Mouse (Mus musculus) limb, embryonic 13.5 days (tissue): ENCODE measurements around the gene Gp9. TPM values are rescaled to one million over a fixed set of nuclear protein-coding genes. Genes with fewer than 3 reads are reported as not detected.

Source experiments
- ATAC-seq: fragments of 200-750 bp; cut with Nextera tagmentation; 2 replicates; pipeline ENCODE4 v1.8.0; 2017; ENCODE audit warnings: low read depth, moderate number of reproducible peaks, moderate TSS enrichment; ENCODE audit not compliant: low FRiP score
- H3K27ac ChIP-seq: fragments of 300-500 bp; sonication (generic); 2 replicates; pipeline ENCODE4 v1.5.1; 2015; ENCODE audit warnings: inconsistent platforms, mild to moderate bottlenecking, moderate library complexity
- H3K27me3 ChIP-seq: fragments of 300-500 bp; sonication (generic); 2 replicates; pipeline ENCODE4 v1.6.1; 2015; ENCODE audit warnings: mild to moderate bottlenecking, inconsistent platforms
- H3K36me3 ChIP-seq: fragments of 300-500 bp; sonication (generic); 2 replicates; pipeline ENCODE4 v1.6.1; 2015; ENCODE audit warnings: inconsistent platforms, mild to moderate bottlenecking, moderate library complexity
- H3K4me1 ChIP-seq: fragments of 300-500 bp; sonication (generic); 2 replicates; pipeline ENCODE4 v1.6.1; 2015; ENCODE audit warnings: inconsistent platforms
- H3K4me2 ChIP-seq: fragments of 300-500 bp; sonication (generic); replicated peaks from 2 replicates; pipeline ENCODE4 v1.6.1; 2015; ENCODE audit warnings: inconsistent platforms, mild to moderate bottlenecking, moderate library complexity
- H3K4me3 ChIP-seq: fragments of 300-500 bp; sonication (generic); 2 replicates; pipeline ENCODE4 v1.5.1; 2015; ENCODE audit warnings: moderate library complexity, mild to moderate bottlenecking, inconsistent platforms
- H3K9ac ChIP-seq: fragments of 300-500 bp; sonication (generic); 2 replicates; pipeline ENCODE4 v1.6.1; 2015; ENCODE audit warnings: mild to moderate bottlenecking, inconsistent platforms
- H3K9me3 ChIP-seq: fragments of 300-500 bp; sonication (generic); 2 replicates; pipeline ENCODE4 v1.6.1; 2016; ENCODE audit warnings: inconsistent platforms
- WGBS: fragments of 180-500 bp; shearing (Covaris S2); methylation state at CpG from one replicate; pipeline ENCODE4 v1.1.7; 2015; 5-methylcytosine and 5-hydroxymethylcytosine counted together
- polyA plus RNA-seq: library from polyadenylated mRNA; unstranded; fragments of >200 nt; fragmentation: Nextera tagmentation; extraction: Ambion mirVana; gene quantifications from 2 replicates; pipeline ENCODE4 v1.2.1, GENCODE M21; 2015

Gp9 gene
- polyA plus RNA-seq: 0.94 and 1.6 TPM in 2 replicates

DNA sequence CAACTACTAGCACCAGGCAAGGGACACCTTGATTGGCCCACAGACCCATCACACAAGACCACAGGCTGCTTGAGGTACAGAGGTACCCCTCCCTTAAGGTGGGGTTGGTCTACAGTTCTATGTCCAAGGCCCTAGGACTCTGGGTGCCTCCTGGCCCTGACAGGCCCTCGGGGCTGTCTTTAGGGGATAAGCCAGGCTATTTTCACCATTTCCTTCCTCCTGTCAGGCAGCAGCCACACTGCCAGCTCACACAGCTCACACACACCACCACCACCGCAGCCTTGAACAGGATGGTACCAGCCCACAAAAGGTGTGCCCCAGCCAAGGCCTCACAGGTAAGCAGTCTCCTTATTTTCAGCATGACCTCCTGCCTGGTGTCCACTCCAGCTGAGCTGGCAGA lies at the start of gene Gp9:
Gene Gp9, plus strand, starts transcription at position 231 of the 400 bp plus-strand sequence.
- Histone ChIP-seq H3K9ac (no peak within 1 kb of the TSS), H3K27me3 (no peaks in the 10 kb centered on the region), H3K4me3 (no peak within 1 kb of the TSS), H3K36me3 (no peaks in the 10 kb centered on the region), H3K9me3 (no peaks in the 10 kb centered on the region), H3K27ac (no peak within 1 kb of the TSS), H3K4me1 (peaks cover 8% of the 10 kb centered on the region; the same call in 1 of the 2 replicates), H3K4me2 (no peak within 1 kb of the TSS)
- 66% methylated on average over 2 of the region's 2 CpGs for WGBS
- ATAC-seq: no peak

DNA sequence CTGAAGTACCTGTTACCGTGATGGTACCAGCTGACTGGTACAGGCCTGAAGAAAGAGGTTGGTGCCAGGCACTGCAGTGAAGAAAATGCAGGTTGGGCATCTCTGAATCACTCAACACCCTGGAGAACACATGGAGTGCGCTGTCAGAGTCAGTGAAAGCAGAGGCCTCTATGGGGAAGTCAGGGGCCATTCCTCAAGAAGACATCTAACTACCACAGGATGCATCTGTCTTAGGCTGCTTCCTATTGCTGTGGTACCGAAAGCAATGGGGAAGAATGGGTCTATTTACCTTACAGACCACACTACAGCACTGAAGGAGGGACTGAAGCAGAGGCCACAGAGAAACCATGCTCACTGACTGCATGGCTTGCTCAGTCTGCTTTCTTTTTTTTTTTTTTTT lies 49.8 kb upstream of the Gp9 start:
- no peak overlapping the region for H3K4me2 ChIP-seq
- no peak overlapping the region for H3K4me3 ChIP-seq
- whole genome bisulfite sequencing: 60% methylated on average over 3 of the region's 3 CpGs
- H3K27me3 ChIP-seq: peaks cover 59% of the 10 kb centered on the region
- no peak for ATAC-seq
- no peak overlapping the region for H3K9ac ChIP-seq
- H3K9me3 ChIP-seq: no peaks in the 10 kb centered on the region
- H3K4me1 ChIP-seq: peaks cover 28% of the 10 kb centered on the region
- no peak overlapping the region for H3K27ac ChIP-seq
- no peaks in the 10 kb centered on the region for H3K36me3 ChIP-seq

DNA sequence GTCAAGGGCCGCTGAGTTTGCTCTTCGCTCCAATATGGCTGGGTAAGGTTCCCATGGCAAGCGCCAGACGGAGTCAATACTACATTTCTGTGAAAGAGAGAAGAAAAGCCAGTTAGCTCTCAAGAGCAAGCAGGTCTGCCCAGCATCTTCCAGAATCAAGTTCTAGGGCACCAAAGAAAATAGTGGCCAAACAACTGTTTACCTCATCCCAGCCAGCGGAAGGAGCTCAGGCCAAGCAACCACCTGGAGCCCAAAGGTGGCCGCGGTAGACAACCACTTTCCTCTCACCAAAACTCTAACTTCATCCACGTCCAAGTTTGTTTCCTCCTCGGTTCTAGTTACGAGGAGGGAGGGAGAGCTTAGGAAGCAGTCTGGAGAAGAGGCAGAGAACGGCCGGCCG lies 47.7 kb upstream of the Gp9 start:
- no peak overlapping the region for H3K27ac ChIP-seq
- peak overlapping the region; percentile 95 for H3K4me2 ChIP-seq
- no peaks in the 10 kb centered on the region for H3K36me3 ChIP-seq
- H3K4me3 ChIP-seq: peak overlapping the region; percentile 59
- WGBS: 18% methylated on average over 13 of the region's 13 CpGs
- peaks cover 80% of the 10 kb centered on the region for H3K27me3 ChIP-seq
- 0 out of 2 replicates have a peak overlapping the region, but pooled peaks have one; percentile 56 for H3K9ac ChIP-seq
- no peak for ATAC-seq
- H3K4me1 ChIP-seq: peaks cover 35% of the 10 kb centered on the region
- H3K9me3 ChIP-seq: no peaks in the 10 kb centered on the region

DNA sequence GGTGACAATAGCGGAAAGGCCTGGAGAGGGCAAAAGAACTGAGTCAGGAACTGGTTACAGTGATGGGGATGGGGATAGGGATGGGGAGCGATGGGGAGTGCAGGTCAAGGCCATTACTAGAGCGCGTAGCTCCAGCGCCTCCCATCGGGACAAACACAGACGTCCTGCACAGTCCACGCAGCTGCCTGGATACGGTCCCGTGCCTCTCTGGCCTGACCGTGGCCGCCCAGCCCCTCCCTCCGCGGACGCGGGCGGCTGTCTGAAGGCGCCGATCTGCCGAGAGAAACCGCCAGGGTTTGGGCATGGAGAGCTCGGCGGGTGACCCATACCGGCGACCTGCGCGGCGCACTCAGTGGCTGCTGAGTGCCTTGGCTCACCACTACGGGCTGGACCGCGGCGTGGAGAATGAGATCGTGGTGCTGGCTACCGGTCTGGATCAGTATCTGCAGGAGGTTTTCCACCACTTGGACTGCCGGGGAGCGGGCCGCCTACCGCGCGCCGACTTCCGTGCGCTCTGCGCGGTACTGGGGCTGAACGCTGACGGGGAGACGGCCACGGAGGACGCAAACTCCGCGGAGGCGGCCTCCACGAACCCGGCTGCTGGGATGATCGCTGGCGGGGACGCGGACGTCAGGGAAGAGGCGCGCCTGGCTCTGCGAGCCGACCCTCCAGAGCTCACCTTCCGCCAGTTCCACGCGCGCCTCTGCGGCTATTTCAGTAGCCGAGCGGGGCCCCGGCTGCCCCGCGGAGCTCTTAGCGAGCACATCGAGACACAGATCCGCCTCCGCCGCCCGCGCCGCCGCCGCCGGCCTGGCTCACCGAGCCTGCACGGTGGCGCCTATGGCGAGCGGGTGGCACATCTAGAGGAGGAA lies 47.0 kb upstream of the Gp9 start, which contains the start of gene Efcc1:
Gene Efcc1, plus strand, starts transcription at position 279 of the 872 bp plus-strand sequence.
- H3K4me2 ChIP-seq: peak within 1 kb of the TSS; percentile 95
- ATAC-seq: peak; percentile 66
- peak within 1 kb of the TSS; percentile 56 for H3K9ac ChIP-seq
- peak within 1 kb of the TSS; percentile 59 for H3K4me3 ChIP-seq
- H3K36me3 ChIP-seq: no peaks in the 10 kb centered on the region
- WGBS: under 1% methylated on average over 90 of the region's 90 CpGs
- no peak within 1 kb of the TSS for H3K27ac ChIP-seq
- peaks cover 35% of the 10 kb centered on the region for H3K4me1 ChIP-seq
- H3K9me3 ChIP-seq: no peaks in the 10 kb centered on the region
- H3K27me3 ChIP-seq: peaks cover 87% of the 10 kb centered on the region

DNA sequence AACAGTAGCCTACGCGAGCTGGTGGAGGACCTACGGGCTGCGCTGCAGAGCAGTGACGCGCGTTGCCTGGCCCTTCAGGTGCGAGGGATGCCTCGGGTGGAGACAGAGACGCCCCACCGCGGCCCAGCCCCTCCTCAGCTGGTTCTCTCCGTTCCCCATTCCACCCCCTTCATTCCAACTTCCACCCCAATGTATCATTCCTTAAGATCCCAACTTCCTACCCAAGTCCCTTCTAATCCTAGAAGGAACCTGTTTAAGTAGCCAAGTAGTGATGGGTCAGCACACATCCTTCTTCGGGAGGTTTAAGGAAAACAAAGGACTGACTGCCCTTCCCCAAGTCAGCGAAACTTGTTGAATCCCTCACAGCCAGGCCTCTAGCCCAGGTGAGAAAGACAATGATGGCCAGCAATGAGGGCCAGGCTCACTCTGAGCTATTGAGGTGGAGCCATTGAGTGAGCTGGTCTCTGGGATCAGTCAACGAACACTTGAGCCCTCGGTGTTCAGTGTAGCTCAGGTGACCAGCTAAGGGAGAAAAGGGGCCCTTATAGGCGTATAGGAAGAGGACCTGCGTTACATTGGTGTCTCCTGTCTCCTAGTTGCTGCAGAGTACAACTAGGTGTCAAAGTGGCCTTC lies 46.3 kb upstream of the Gp9 start:
- 2% methylated on average over 19 of the region's 19 CpGs for WGBS
- Histone ChIP-seq H3K27me3 (peaks cover 90% of the 10 kb centered on the region), H3K4me2 (peak overlapping the region; percentile 95)

DNA sequence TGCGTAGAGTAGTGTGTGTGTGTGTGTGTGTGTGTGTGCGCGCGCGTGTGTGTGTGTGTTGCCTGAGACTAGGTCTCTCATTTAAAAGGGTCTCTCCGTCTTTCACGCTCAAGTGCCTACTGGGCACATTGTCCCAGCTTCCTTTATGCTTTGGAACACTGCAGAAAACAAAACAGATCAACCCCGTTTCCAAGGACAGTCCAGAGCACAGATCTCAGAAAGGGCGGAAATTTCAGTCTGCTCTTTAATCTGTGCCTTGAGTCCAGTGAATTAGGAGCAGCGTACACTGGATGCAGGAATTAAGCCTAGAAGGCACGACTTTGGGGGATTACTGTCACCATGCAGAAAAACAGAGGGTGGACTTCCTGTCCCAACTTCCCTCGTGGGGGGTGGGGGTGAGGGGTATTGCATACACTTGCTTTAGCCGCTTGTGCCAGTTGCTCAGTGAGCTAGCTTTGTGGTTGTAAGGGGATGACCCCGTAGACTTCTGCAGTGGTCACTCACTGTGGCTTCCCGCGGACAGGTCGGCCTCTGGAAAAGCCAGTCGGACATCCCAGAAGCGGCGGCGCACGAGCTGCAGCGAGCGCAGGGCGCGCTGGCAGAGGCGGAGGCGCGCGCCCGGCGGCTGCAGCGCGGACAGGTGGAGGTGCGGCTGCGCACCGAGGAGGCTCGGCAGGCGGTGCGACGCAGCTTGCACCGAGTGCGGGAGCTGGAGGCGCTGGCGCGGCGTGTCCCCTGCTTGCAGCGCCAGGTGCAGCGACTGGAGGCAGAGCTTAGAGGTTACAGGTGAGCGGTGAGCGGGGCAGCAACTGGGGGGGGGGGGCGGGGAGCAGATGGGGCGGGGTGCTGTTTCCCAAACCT lies 45.5 kb upstream of the Gp9 start:
- Histone ChIP-seq H3K27me3 (peaks cover 86% of the 10 kb centered on the region), H3K9ac (no peak overlapping the region), H3K27ac (no peak overlapping the region), H3K4me2 (peak overlapping the region; percentile 95), H3K36me3 (no peaks in the 10 kb centered on the region), H3K4me1 (peaks cover 35% of the 10 kb centered on the region), H3K9me3 (no peaks in the 10 kb centered on the region), H3K4me3 (peak overlapping the region; percentile 59)
- no peak for ATAC-seq
- whole genome bisulfite sequencing: 2% methylated on average over 47 of the region's 53 CpGs

More for the DNA sequence above, 46.3 kb upstream of the Gp9 start:
- Histone ChIP-seq H3K27ac (no peak overlapping the region), H3K9me3 (no peaks in the 10 kb centered on the region), H3K4me1 (peaks cover 35% of the 10 kb centered on the region), H3K9ac (peak overlapping the region; percentile 56), H3K36me3 (no peaks in the 10 kb centered on the region), H3K4me3 (peak overlapping the region; percentile 59)
- ATAC-seq: no peak

DNA sequence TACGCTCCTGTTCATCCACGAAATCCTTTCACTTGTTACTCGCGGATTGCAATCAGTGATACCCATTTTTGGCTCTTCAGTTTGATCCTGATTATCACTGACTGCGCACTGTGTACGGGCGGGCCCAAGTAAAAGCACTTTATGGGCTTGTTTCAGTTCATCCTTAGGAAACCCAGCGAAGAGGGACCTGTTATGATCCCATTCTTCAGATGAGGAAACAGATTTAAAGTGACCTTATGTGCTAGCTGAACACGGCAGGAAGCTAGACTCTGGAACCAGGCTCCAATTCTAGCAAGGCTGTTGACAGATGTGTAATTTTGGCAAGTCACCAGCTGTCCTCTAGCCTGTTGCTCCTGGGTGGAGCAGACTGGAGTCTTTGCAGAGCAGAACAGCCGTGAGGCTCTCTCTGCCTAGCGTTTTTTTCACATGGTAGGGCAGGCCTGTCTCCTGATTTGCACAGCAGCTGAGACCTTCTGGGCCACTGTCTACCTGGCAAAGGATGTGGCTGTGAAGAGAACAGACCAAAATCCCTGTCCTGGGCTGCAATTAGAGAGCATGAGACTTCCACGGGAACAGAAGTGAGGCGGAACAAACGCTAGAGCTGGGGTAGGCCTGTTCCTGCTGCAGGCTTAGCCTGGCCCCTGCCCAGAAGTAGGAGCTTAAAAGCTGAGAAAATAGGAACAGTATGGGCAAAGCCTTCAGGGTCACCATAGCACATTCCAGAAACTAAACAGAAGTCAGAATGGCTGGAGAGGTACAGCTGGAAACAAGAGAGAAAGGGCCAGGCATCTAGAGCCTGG lies 44.5 kb upstream of the Gp9 start:
- no peaks in the 10 kb centered on the region for H3K9me3 ChIP-seq
- peaks cover 77% of the 10 kb centered on the region for H3K27me3 ChIP-seq
- H3K36me3 ChIP-seq: no peaks in the 10 kb centered on the region
- ATAC-seq: no peak
- H3K4me1 ChIP-seq: peaks cover 35% of the 10 kb centered on the region
- peak overlapping the region; percentile 41 for H3K4me3 ChIP-seq
- H3K9ac ChIP-seq: no peak overlapping the region
- H3K4me2 ChIP-seq: peak overlapping the region; percentile 95
- WGBS: 24% methylated on average over 14 of the region's 14 CpGs
- no peak overlapping the region for H3K27ac ChIP-seq

DNA sequence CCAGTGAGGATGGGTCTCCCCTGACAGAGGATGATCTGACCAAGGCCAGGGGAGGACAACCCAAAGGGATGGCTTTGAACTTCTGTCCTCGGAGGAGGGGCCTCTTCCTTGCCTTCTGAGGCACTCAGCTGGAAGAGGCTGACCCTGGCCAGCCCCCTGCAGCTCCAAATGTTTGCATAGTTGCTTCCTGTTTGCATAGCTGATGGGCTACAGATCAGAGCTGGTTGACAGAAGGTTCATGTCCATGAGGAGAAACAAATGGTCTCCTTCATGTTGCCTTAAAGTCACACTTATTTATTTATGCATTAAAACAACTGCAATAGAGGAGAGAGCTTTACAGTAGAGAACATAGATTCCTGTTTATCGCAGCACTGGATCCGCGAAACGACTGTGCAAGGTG lies 43.7 kb upstream of the Gp9 start:
- H3K9ac ChIP-seq: no peak overlapping the region
- H3K27ac ChIP-seq: no peak overlapping the region
- no peak overlapping the region for H3K4me3 ChIP-seq
- H3K4me2 ChIP-seq: no peak overlapping the region
- 64% methylated on average over 5 of the region's 5 CpGs for WGBS
- peaks cover 35% of the 10 kb centered on the region for H3K4me1 ChIP-seq
- peaks cover 71% of the 10 kb centered on the region for H3K27me3 ChIP-seq
- no peaks in the 10 kb centered on the region for H3K36me3 ChIP-seq
- ATAC-seq: no peak
- no peaks in the 10 kb centered on the region for H3K9me3 ChIP-seq

DNA sequence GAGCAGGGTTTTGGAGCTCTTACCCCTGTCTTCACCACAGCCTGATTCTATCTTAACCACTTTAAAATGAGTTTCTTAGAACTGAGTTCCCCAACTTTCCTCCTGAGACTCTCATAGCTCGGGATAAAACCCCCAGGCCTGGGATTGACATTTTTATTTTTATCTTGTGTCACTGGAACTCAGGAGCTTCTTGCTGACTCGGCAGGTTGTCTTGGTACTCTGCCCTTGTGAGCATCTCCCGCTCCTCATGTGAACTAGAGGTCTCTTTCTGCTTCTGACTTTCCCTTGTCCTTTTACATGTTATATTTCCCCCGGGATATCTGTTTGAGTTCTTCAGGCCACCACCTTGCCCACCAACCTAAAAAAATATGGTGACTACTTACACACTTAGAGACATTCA lies 40.9 kb upstream of the Gp9 start:
- Histone ChIP-seq H3K27me3 (peaks cover 43% of the 10 kb centered on the region), H3K36me3 (no peaks in the 10 kb centered on the region), H3K9ac (no peak overlapping the region), H3K27ac (no peak overlapping the region), H3K4me1 (peaks cover 18% of the 10 kb centered on the region), H3K9me3 (no peaks in the 10 kb centered on the region), H3K4me2 (no peak overlapping the region), H3K4me3 (no peak overlapping the region)
- ATAC-seq: no peak
- 78% methylated on average over 4 of the region's 4 CpGs for WGBS

DNA sequence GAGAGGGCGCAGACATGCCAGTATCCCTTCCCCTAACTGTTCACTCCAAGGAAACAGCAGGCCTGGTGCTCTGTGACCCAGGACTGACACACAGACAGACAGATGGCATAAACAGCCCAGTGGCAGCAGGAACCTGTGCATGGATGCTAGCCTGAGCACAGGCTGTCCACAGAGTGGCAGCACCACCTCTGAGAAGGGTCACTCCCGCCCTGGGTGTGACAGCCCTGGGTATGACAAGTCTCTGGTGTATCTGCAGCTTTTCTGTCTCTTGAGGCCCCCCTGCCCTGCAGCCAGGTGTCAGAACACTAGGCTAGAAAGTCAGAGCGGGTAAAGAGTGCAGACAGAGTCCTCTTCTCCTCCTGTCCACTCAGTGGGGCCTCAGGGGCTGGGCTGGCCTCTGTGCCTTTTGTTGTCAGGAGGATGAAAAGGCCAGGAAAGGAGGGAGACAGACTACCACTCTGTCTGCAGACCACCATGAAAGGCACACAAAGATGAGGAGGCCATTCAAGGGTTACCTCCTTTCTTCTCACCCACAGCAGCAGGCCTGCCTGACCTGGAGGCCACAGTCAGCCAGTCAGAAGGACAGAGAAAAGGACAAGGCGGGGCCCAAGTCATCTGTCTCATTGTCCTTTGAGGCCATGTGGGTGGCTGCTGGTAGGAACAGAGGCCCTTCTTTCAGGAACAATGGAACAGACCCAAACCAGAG lies 39.8 kb upstream of the Gp9 start:
- Histone ChIP-seq H3K4me3 (no peak overlapping the region), H3K4me2 (no peak overlapping the region), H3K4me1 (peaks cover 7% of the 10 kb centered on the region), H3K36me3 (no peaks in the 10 kb centered on the region), H3K27me3 (peaks cover 32% of the 10 kb centered on the region), H3K27ac (no peak overlapping the region), H3K9me3 (no peaks in the 10 kb centered on the region), H3K9ac (no peak overlapping the region)
- WGBS: 59% methylated on average over 4 of the region's 4 CpGs
- no peak for ATAC-seq

DNA sequence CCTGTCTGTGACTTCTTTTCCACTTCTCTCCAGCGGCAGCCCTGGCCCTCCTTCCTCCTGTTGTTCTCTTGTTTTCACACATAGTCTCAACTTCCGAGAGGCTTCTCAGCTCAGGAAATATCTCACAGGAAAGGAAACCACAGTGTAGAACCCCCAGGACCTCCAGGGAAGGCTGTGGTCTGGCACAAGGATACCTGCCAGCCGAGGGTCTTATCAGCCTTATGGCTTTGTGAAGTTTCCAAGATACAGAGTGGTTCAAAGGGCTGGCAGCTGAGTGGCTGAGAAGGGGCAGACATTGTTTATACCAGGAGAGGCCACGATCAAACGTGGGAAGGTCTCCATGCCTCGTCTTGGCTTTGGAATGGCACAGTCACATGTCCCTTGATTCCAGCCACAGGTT lies 38.0 kb upstream of the Gp9 start:
- Histone ChIP-seq H3K27ac (no peak overlapping the region), H3K9me3 (no peaks in the 10 kb centered on the region), H3K4me1 (no peaks in the 10 kb centered on the region), H3K4me2 (no peak overlapping the region), H3K27me3 (peaks cover 13% of the 10 kb centered on the region), H3K36me3 (no peaks in the 10 kb centered on the region), H3K9ac (no peak overlapping the region), H3K4me3 (no peak overlapping the region)
- no peak for ATAC-seq
- WGBS: 39% methylated on average over 6 of the region's 6 CpGs
